Mouse (Mus musculus): ENCODE measurements around the gene Phldb2. TPM values are rescaled to one million over a fixed set of nuclear protein-coding genes. Genes with fewer than 3 reads are reported as not detected.

The Phldb2 gene
- total and polyA plus RNA-seq, 3 experiments: not detected

- no peak for DNase-seq (ENCODE audit: low read depth, low spot score)
- Histone ChIP-seq H3K4me3 (ENCODE audit: control insufficient read depth in 1 of 2, insufficient read depth in 1 of 2, low read depth in 2 of 2, low read length in 2 of 2) (no peak overlapping the region), H3K79me2 (ENCODE audit: control insufficient read depth, insufficient read depth, low read length, poor library complexity) (no peaks in the 10 kb centered on the region), H3K9me3 (replicated peaks; ENCODE audit: insufficient read depth, low read length) (no peaks in the 10 kb centered on the region), H3K27ac (ENCODE audit: control insufficient read depth, low read depth, low read length) (no peak overlapping the region), H3K9ac (ENCODE audit: control insufficient read depth, low read depth, low read length, poor library complexity, severe bottlenecking) (no peak overlapping the region), H3K4me1 (ENCODE audit: control insufficient read depth in 1 of 2, insufficient read depth in 2 of 2, low read length in 2 of 2) (no peaks in the 10 kb centered on the region), H3K36me3 (ENCODE audit: control insufficient read depth in 1 of 2, insufficient read depth in 2 of 2, low read length in 2 of 2) (no peaks in the 10 kb centered on the region), H3K27me3 (ENCODE audit: control insufficient read depth in 1 of 2, insufficient read depth in 2 of 2, low read length in 2 of 2) (no peaks in the 10 kb centered on the region)
- no peak for TF ChIP-seq TCF12 (IDR thresholded peaks at IDR 0.05; ENCODE audit: low read depth, low read length)
- TF ChIP-seq ZNF384 (IDR thresholded peaks at IDR 0.05; ENCODE audit: low read depth, low read length): no peak
- no peak for TF ChIP-seq MEF2A (IDR thresholded peaks at IDR 0.05; ENCODE audit: extremely low read depth, insufficient replicate concordance, low read depth, low read length, poor library complexity, severe bottlenecking)
- TF ChIP-seq MYC (IDR thresholded peaks at IDR 0.05; ENCODE audit: low read depth, low read length): no peak
- no peak for TF ChIP-seq TAL1 (IDR thresholded peaks at IDR 0.05; ENCODE audit: low read length)
- no peak for TF ChIP-seq POLR2AphosphoS2 (IDR thresholded peaks at IDR 0.05; ENCODE audit: low read length)
- TF ChIP-seq NRF1 (IDR thresholded peaks at IDR 0.05; ENCODE audit: insufficient read depth, low read depth, low read length, poor library complexity, severe bottlenecking): no peak
- TF ChIP-seq BHLHE40 (IDR thresholded peaks at IDR 0.05; ENCODE audit: borderline replicate concordance, low read depth, low read length): no peak
- no peak for TF ChIP-seq JUND (IDR thresholded peaks at IDR 0.05; ENCODE audit: low read depth, low read length)
- TF ChIP-seq RAD21 (IDR thresholded peaks at IDR 0.05; ENCODE audit: low read depth, low read length): no peak
- TF ChIP-seq ZMIZ1 (IDR thresholded peaks at IDR 0.05; ENCODE audit: low read depth, low read length): no peak
- no peak for TF ChIP-seq MAZ (IDR thresholded peaks at IDR 0.05; ENCODE audit: low read depth, low read length)
- no peak for TF ChIP-seq USF2 (IDR thresholded peaks at IDR 0.05; ENCODE audit: borderline replicate concordance in 1 of 2, insufficient read depth in 1 of 2, low read depth in 1 of 2, low read length in 2 of 2)
These were observed 25.8 kb downstream of the Phldb2 start for GRCm38 (mm10) chr16:45927601-45928000.

GRCm38 (mm10) chr16:45926875-45927274 lies 26.5 kb downstream of the Phldb2 start:
- H3K4me3 ChIP-seq (ENCODE audit: control insufficient read depth in 1 of 2, insufficient read depth in 1 of 2, low read depth in 2 of 2, low read length in 2 of 2): no peak overlapping the region
- H3K4me1 ChIP-seq (ENCODE audit: control insufficient read depth in 1 of 2, insufficient read depth in 2 of 2, low read length in 2 of 2): no peaks in the 10 kb centered on the region
- no peaks in the 10 kb centered on the region for H3K27me3 ChIP-seq (ENCODE audit: control insufficient read depth in 1 of 2, insufficient read depth in 2 of 2, low read length in 2 of 2)
- TF ChIP-seq USF1 (IDR thresholded peaks at IDR 0.05; ENCODE audit: low read depth, low read length): no peak
- no peak for TF ChIP-seq BHLHE40 (IDR thresholded peaks at IDR 0.05; ENCODE audit: borderline replicate concordance, low read depth, low read length)
- no peak for TF ChIP-seq MYC (IDR thresholded peaks at IDR 0.05; ENCODE audit: low read depth, low read length)
- no peak for TF ChIP-seq SIN3A (IDR thresholded peaks at IDR 0.05; ENCODE audit: low read length)
- no peak for TF ChIP-seq ZKSCAN1 (IDR thresholded peaks at IDR 0.05; ENCODE audit: low read depth, low read length)
- TF ChIP-seq RAD21 (IDR thresholded peaks at IDR 0.05; ENCODE audit: low read depth, low read length): no peak
- TF ChIP-seq TBP (IDR thresholded peaks at IDR 0.05; ENCODE audit: low read depth, low read length): no peak
- no peak for TF ChIP-seq JUND (IDR thresholded peaks at IDR 0.05; ENCODE audit: low read depth, low read length)
- TF ChIP-seq E2F4 (IDR thresholded peaks at IDR 0.05; ENCODE audit: borderline replicate concordance, low read depth, low read length): no peak
- no peak for TF ChIP-seq RCOR1 (IDR thresholded peaks at IDR 0.05; ENCODE audit: low read depth, low read length)
- TF ChIP-seq ETS1 (IDR thresholded peaks at IDR 0.05; ENCODE audit: low read depth, low read length): no peak
- no peaks in the 10 kb centered on the region for H3K79me2 ChIP-seq (ENCODE audit: control insufficient read depth, insufficient read depth, low read length, poor library complexity)
- no peak for DNase-seq (ENCODE audit: low read depth, low spot score)
- no peaks in the 10 kb centered on the region for H3K9me3 ChIP-seq (replicated peaks; ENCODE audit: insufficient read depth, low read length)
- H3K36me3 ChIP-seq (ENCODE audit: control insufficient read depth in 1 of 2, insufficient read depth in 2 of 2, low read length in 2 of 2): no peaks in the 10 kb centered on the region
- no peak overlapping the region for H3K27ac ChIP-seq (ENCODE audit: control insufficient read depth, low read depth, low read length)
- no peak overlapping the region for H3K9ac ChIP-seq (ENCODE audit: control insufficient read depth, low read depth, low read length, poor library complexity, severe bottlenecking)
